Mouse (Mus musculus): ENCODE data around the gene Ly6g6d. TPM values are rescaled to one million over a fixed set of nuclear protein-coding genes. Genes with fewer than 3 reads are reported as not detected.

The Ly6g6d gene
- polyA plus RNA-seq, 1 experiment, result not detected

- peaks cover 10% of the 10 kb centered on the region; the same call in 1 of the 2 replicates for H3K4me1 ChIP-seq (ENCODE audit: control insufficient read depth, insufficient read depth, low read length)
- no peak overlapping the region for H3K4me3 ChIP-seq (ENCODE audit: insufficient read depth, low read depth, low read length)
- 63% methylated on average over 9 of the region's 9 CpGs for WGBS
- no peak for TF ChIP-seq POLR2A (IDR thresholded peaks at IDR 0.05; ENCODE audit: insufficient read depth, low read depth, low read length)
- H3K27ac ChIP-seq (ENCODE audit: insufficient read depth, low read depth, low read length), result no peak overlapping the region
These were observed 1.9 kb upstream of the Ly6g6d start for GRCm38 (mm10) chr17:35079778-35080177.

GRCm38 (mm10) chr17:35077285-35077684 is 580 bp downstream of the Ly6g6d start:
- WGBS, result 25% methylated on average over 2 of the region's 2 CpGs
- H3K4me3 ChIP-seq (ENCODE audit: insufficient read depth, low read depth, low read length), result peak overlapping the region; percentile 5; the same call in 1 of the 2 replicates
- no peak overlapping the region for H3K27ac ChIP-seq (ENCODE audit: insufficient read depth, low read depth, low read length)
- TF ChIP-seq CTCF (IDR thresholded peaks at IDR 0.05; ENCODE audit: insufficient read depth, low read depth, low read length) (no peak), POLR2A (IDR thresholded peaks at IDR 0.05; ENCODE audit: insufficient read depth, low read depth, low read length) (no peak)
- H3K4me1 ChIP-seq (ENCODE audit: control insufficient read depth, insufficient read depth, low read length), result peaks cover 10% of the 10 kb centered on the region; the same call in 1 of the 2 replicates

DNA sequence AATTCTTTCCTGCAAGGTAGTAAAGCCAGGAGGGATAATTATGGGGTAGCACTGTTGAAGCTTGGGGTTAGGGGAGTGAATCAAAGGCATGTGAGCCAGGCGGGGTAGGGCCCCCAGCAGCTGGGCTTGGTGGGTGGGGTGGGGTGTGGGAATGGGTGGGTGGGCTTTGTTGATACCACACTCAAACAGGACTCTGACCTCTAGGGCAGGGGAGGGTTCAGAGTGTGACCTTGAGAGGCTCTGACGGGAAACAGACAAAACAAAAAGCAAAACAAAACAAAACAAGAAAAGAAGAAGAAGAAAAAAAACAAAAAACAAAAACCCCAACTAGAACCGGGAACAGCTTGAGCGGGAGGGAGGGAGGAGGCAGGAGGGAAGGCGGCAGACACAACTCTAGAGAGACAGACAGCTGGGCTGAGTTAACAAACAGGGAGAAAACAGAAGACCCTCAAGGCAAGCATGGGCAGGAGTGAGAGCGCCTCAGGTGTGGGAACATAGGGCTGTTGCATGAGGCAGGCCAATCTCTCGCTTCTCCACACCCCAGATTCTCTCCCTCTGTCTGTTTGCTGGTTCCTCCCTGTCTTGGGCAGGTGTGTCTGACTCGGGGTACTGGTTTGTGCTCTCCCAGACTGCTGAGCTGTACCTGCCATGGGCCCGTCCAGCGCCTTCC is 1.2 kb downstream of the Ly6g6d start, which contains the start of gene Ly6g6e:
Gene Ly6g6e, plus strand, starts transcription at position 396 of the 670 bp plus-strand sequence.
- Histone ChIP-seq H3K4me3 (ENCODE audit: insufficient read depth, low read depth, low read length) (peak within 1 kb of the TSS; percentile 20), H3K27ac (ENCODE audit: insufficient read depth, low read depth, low read length) (no peak within 1 kb of the TSS), H3K4me1 (ENCODE audit: control insufficient read depth, insufficient read depth, low read length) (peaks cover 10% of the 10 kb centered on the region; the same call in 1 of the 2 replicates)
- WGBS, result 45% methylated on average over 10 of the region's 10 CpGs
- TF ChIP-seq POLR2A (IDR thresholded peaks at IDR 0.05; ENCODE audit: insufficient read depth, low read depth, low read length), result no peak
- no peak for TF ChIP-seq CTCF (IDR thresholded peaks at IDR 0.05; ENCODE audit: insufficient read depth, low read depth, low read length)

DNA sequence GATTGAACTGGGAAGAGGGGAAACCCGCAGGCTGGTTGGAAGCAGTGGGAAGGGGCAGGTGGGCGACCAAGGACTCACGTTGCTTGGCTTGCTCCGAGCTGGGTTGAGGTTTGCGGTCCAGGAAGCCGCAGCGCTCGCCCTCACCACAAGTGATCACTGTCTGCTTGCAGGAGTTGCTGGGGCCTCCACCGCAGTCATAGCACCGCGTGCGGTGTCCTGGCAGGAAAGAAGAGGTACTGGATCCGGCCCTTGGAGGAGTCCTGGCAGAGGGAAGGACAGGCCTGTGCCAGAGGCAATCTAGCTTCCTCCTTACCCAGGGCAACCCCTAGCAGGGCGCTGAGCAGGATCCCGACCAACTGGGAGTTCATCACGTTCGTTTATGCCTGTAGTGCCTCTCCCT is 3.8 kb downstream of the Ly6g6d start:
- Histone ChIP-seq H3K27ac (ENCODE audit: insufficient read depth, low read depth, low read length) (no peak overlapping the region), H3K4me1 (ENCODE audit: control insufficient read depth, insufficient read depth, low read length) (peaks cover 10% of the 10 kb centered on the region; the same call in 1 of the 2 replicates), H3K4me3 (ENCODE audit: insufficient read depth, low read depth, low read length) (no peak overlapping the region)
- TF ChIP-seq CTCF (IDR thresholded peaks at IDR 0.05; ENCODE audit: insufficient read depth, low read depth, low read length), result no peak
- no peak for TF ChIP-seq POLR2A (IDR thresholded peaks at IDR 0.05; ENCODE audit: insufficient read depth, low read depth, low read length)
- WGBS, result 73% methylated on average over 17 of the region's 17 CpGs

GRCm38 (mm10) chr17:35071454-35071853 is 6.4 kb downstream of the Ly6g6d start:
- TF ChIP-seq CTCF (IDR thresholded peaks at IDR 0.05; ENCODE audit: insufficient read depth, low read depth, low read length) (no peak), POLR2A (IDR thresholded peaks at IDR 0.05; ENCODE audit: insufficient read depth, low read depth, low read length) (no peak)
- 86% methylated on average over 9 of the region's 9 CpGs for WGBS
- Histone ChIP-seq H3K27ac (ENCODE audit: insufficient read depth, low read depth, low read length) (no peak overlapping the region), H3K4me3 (ENCODE audit: insufficient read depth, low read depth, low read length) (no peak overlapping the region), H3K4me1 (ENCODE audit: control insufficient read depth, insufficient read depth, low read length) (no peaks in the 10 kb centered on the region)

GRCm38 (mm10) chr17:35070556-35071229 is 7.2 kb downstream of the Ly6g6d start:
- Histone ChIP-seq H3K4me3 (ENCODE audit: insufficient read depth, low read depth, low read length) (no peak overlapping the region), H3K4me1 (ENCODE audit: control insufficient read depth, insufficient read depth, low read length) (no peaks in the 10 kb centered on the region), H3K27ac (ENCODE audit: insufficient read depth, low read depth, low read length) (no peak overlapping the region)
- TF ChIP-seq POLR2A (IDR thresholded peaks at IDR 0.05; ENCODE audit: insufficient read depth, low read depth, low read length) (no peak), CTCF (IDR thresholded peaks at IDR 0.05; ENCODE audit: insufficient read depth, low read depth, low read length) (no peak)
- 45% methylated on average over 6 of the region's 6 CpGs for WGBS

- TF ChIP-seq POLR2A (IDR thresholded peaks at IDR 0.05; ENCODE audit: insufficient read depth, low read depth, low read length), result no peak
- no peak for TF ChIP-seq CTCF (IDR thresholded peaks at IDR 0.05; ENCODE audit: insufficient read depth, low read depth, low read length)
- H3K27ac ChIP-seq (ENCODE audit: insufficient read depth, low read depth, low read length), result no peak overlapping the region
- 75% methylated on average over 17 of the region's 17 CpGs for WGBS
These were observed 9.5 kb downstream of the Ly6g6d start for GRCm38 (mm10) chr17:35068213-35068914.

DNA sequence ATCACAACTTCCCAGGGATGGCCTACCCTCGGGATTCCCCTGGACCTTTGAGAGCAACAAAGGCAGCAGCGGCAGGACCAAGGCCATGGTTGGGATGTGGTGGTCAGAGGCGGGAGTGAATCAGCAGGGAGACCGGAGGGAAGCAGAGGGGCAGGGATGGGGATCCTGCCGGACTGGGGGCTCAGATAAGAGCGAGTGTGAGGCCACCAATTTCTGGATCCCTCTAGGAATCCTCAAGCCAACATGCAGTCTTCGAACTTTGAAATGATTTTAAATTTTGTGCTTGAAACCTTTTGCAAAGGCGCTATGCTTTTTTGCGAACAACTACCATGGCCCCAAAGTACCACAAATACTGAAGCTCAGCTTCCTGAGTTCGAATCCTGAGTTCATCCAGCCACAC is 11.8 kb downstream of the Ly6g6d start, which contains the start of gene Mpig6b:
Gene Mpig6b, minus strand, starts transcription at position 101 of the 400 bp plus-strand sequence.
- H3K27ac ChIP-seq (ENCODE audit: insufficient read depth, low read depth, low read length), result no peak within 1 kb of the TSS
- 69% methylated on average over 10 of the region's 10 CpGs for WGBS
- TF ChIP-seq CTCF (IDR thresholded peaks at IDR 0.05; ENCODE audit: insufficient read depth, low read depth, low read length) (no peak), POLR2A (IDR thresholded peaks at IDR 0.05; ENCODE audit: insufficient read depth, low read depth, low read length) (no peak)
- peaks cover 8% of the 10 kb centered on the region; the same call in 1 of the 2 replicates for H3K4me1 ChIP-seq (ENCODE audit: control insufficient read depth, insufficient read depth, low read length)
- H3K4me3 ChIP-seq (ENCODE audit: insufficient read depth, low read depth, low read length), result no peak within 1 kb of the TSS

More at GRCm38 (mm10) chr17:35068213-35068914, 9.5 kb downstream of the Ly6g6d start:
- Histone ChIP-seq H3K4me1 (ENCODE audit: control insufficient read depth, insufficient read depth, low read length) (peaks cover 8% of the 10 kb centered on the region; the same call in 1 of the 2 replicates), H3K4me3 (ENCODE audit: insufficient read depth, low read depth, low read length) (no peak overlapping the region)

Data from olfactory bulb, adult 2 months (tissue).